Mouse (Mus musculus) MEL (cell line): Measurements from ENCODE around the gene Olfr286. TPM values are rescaled to one million over a fixed set of nuclear protein-coding genes. Genes with fewer than 3 reads are reported as not detected.

Experiments used
- DNase-seq: peaks from one replicate; pipeline ENCODE4 v3.0.0; 2011; ENCODE audit warnings: low read depth, low spot score
- H3K27ac ChIP-seq: 2 replicates; pipeline ENCODE4 v1.5.1; 2012; ENCODE audit warnings: low read depth, mild to moderate bottlenecking, control low read depth, low read length, moderate library complexity; ENCODE audit not compliant: control insufficient read depth
- H3K27me3 ChIP-seq, 2 experiments: fragments of 150-350 bp in 1 of 2; sonication (generic) in 1 of 2; 2 replicates each; pipeline ENCODE4 v1.6.1; 2012; ENCODE audit warnings: low read length in 2 of 2, mild to moderate bottlenecking in 2 of 2, improper control_type of control experiment in 1 of 2, moderate library complexity in 1 of 2; ENCODE audit not compliant: insufficient read depth in 2 of 2, control insufficient read depth in 1 of 2
- H3K36me3 ChIP-seq, 2 experiments: 2 replicates each; pipeline ENCODE4 v1.6.1; 2012 to 2014; ENCODE audit warnings: low read length in 2 of 2, improper control_type of control experiment in 1 of 2, inconsistent platforms in 1 of 2, mild to moderate bottlenecking in 1 of 2; ENCODE audit not compliant: insufficient read depth in 2 of 2, control insufficient read depth in 1 of 2
- H3K4me1 ChIP-seq, 2 experiments: fragments of 150-350 bp in 1 of 2; sonication (generic) in 1 of 2; 2 replicates each; pipeline ENCODE4 v1.6.1; 2012; ENCODE audit warnings: low read length in 2 of 2, improper control_type of control experiment in 1 of 2, mild to moderate bottlenecking in 1 of 2; ENCODE audit not compliant: insufficient read depth in 2 of 2, control insufficient read depth in 1 of 2
- H3K4me3 ChIP-seq, 2 experiments: fragments of 150-350 bp in 1 of 2; sonication (generic) in 1 of 2; 2 replicates each; pipeline ENCODE4 v1.5.1; 2012; ENCODE audit warnings: low read depth in 2 of 2, low read length in 2 of 2, mild to moderate bottlenecking in 2 of 2, moderate library complexity in 2 of 2, control low read depth in 1 of 2, improper control_type of control experiment in 1 of 2; ENCODE audit not compliant: control insufficient read depth in 1 of 2, insufficient read depth in 1 of 2
- H3K79me2 ChIP-seq: 2 replicates; pipeline ENCODE4 v1.6.1; 2012; ENCODE audit warnings: mild to moderate bottlenecking, low read length, moderate library complexity; ENCODE audit not compliant: control insufficient read depth, poor library complexity, insufficient read depth
- H3K9ac ChIP-seq: 2 replicates; pipeline ENCODE4 v1.6.1; 2012; ENCODE audit warnings: low read depth, mild to moderate bottlenecking, control low read depth, low read length, moderate library complexity; ENCODE audit not compliant: control insufficient read depth, poor library complexity, severe bottlenecking
- H3K9me3 ChIP-seq: fragments of 150-350 bp; sonication (generic); replicated peaks from 2 replicates; pipeline ENCODE4 v1.6.1; 2012; ENCODE audit warnings: mild to moderate bottlenecking, low read length, improper control_type of control experiment, moderate library complexity; ENCODE audit not compliant: insufficient read depth
- BHLHE40 ChIP-seq: IDR thresholded peaks from 2 replicates; pipeline ENCODE4 v1.6.1; 2012; ENCODE audit warnings: low read depth, mild to moderate bottlenecking, inconsistent platforms, low read length, improper control_type of control experiment, borderline replicate concordance
- CHD1 ChIP-seq: IDR thresholded peaks from 2 replicates; pipeline ENCODE4 v1.6.1; 2012; ENCODE audit warnings: low read depth, mild to moderate bottlenecking, inconsistent platforms, low read length, improper control_type of control experiment
- CHD2 ChIP-seq: IDR thresholded peaks from 2 replicates; pipeline ENCODE4 v1.6.1; 2011; ENCODE audit warnings: low read length, improper control_type of control experiment
- E2F4 ChIP-seq: IDR thresholded peaks from 2 replicates; pipeline ENCODE4 v1.6.1; 2011; ENCODE audit warnings: low read depth, low read length, improper control_type of control experiment, borderline replicate concordance
- EP300 ChIP-seq, 2 experiments: IDR thresholded peaks; 2 replicates each; pipeline ENCODE4 v1.6.1; 2011; ENCODE audit warnings: improper control_type of control experiment in 2 of 2, low read length in 2 of 2, low read depth in 1 of 2, mild to moderate bottlenecking in 1 of 2
- GATA1 ChIP-seq: IDR thresholded peaks from 2 replicates; pipeline ENCODE4 v1.6.1; 2011; ENCODE audit warnings: low read depth, low read length, improper control_type of control experiment
- HCFC1 ChIP-seq: IDR thresholded peaks from 2 replicates; pipeline ENCODE4 v1.6.1; 2012; ENCODE audit warnings: low read depth, mild to moderate bottlenecking, inconsistent platforms, low read length, improper control_type of control experiment, moderate library complexity
- KAT2A ChIP-seq: conservative IDR thresholded peaks from 2 replicates; pipeline ENCODE4 v1.6.1; 2012; ENCODE audit warnings: low read depth, low read length, improper control_type of control experiment, inconsistent platforms
- MAFK ChIP-seq: IDR thresholded peaks from 2 replicates; pipeline ENCODE4 v1.6.1; 2011; ENCODE audit warnings: low read depth, mild to moderate bottlenecking, low read length, improper control_type of control experiment, borderline replicate concordance
- MAZ ChIP-seq: IDR thresholded peaks from 2 replicates; pipeline ENCODE4 v1.6.1; 2012; ENCODE audit warnings: low read depth, mild to moderate bottlenecking, inconsistent platforms, low read length, improper control_type of control experiment
- MEF2A ChIP-seq: IDR thresholded peaks from 2 replicates; pipeline ENCODE4 v1.6.1; 2014; ENCODE audit warnings: low read depth, mild to moderate bottlenecking, inconsistent platforms, low read length, improper control_type of control experiment; ENCODE audit not compliant: poor library complexity, insufficient replicate concordance, severe bottlenecking; ENCODE audit errors: extremely low read depth
- MXI1 ChIP-seq: IDR thresholded peaks from 2 replicates; pipeline ENCODE4 v1.6.1; 2011; ENCODE audit warnings: mild to moderate bottlenecking, low read depth, low read length, improper control_type of control experiment
- NRF1 ChIP-seq: IDR thresholded peaks from 2 replicates; pipeline ENCODE4 v1.6.1; 2014; ENCODE audit warnings: low read depth, mild to moderate bottlenecking, inconsistent platforms, low read length, improper control_type of control experiment, moderate library complexity; ENCODE audit not compliant: poor library complexity, insufficient read depth, severe bottlenecking
- POLR2AphosphoS2 ChIP-seq: IDR thresholded peaks from 2 replicates; pipeline ENCODE4 v1.6.1; 2011; ENCODE audit warnings: low read length, improper control_type of control experiment
- RCOR1 ChIP-seq: IDR thresholded peaks from 2 replicates; pipeline ENCODE4 v1.6.1; 2012; ENCODE audit warnings: low read depth, mild to moderate bottlenecking, inconsistent platforms, low read length, improper control_type of control experiment
- SMC3 ChIP-seq: IDR thresholded peaks from 2 replicates; pipeline ENCODE4 v1.6.1; 2011; ENCODE audit warnings: low read depth, low read length, improper control_type of control experiment
- TAL1 ChIP-seq: IDR thresholded peaks from 2 replicates; pipeline ENCODE4 v1.6.1; 2012; ENCODE audit warnings: mild to moderate bottlenecking, inconsistent platforms, low read length, moderate library complexity, mixed read lengths
- TCF12 ChIP-seq: IDR thresholded peaks from 2 replicates; pipeline ENCODE4 v1.6.1; 2014; ENCODE audit warnings: low read depth, mild to moderate bottlenecking, inconsistent platforms, low read length, improper control_type of control experiment, moderate library complexity
- UBTF ChIP-seq: IDR thresholded peaks from 2 replicates; pipeline ENCODE4 v1.6.1; 2012; ENCODE audit warnings: low read depth, mild to moderate bottlenecking, inconsistent platforms, low read length, improper control_type of control experiment, moderate library complexity, borderline replicate concordance; ENCODE audit not compliant: insufficient read depth
- ZKSCAN1 ChIP-seq: IDR thresholded peaks from 2 replicates; pipeline ENCODE4 v1.6.1; 2012; ENCODE audit warnings: low read depth, mild to moderate bottlenecking, inconsistent platforms, low read length, improper control_type of control experiment, moderate library complexity
- polyA plus RNA-seq, 2 experiments: library from polyadenylated mRNA; stranded (reverse) in 1 of 2; unstranded in 1 of 2; fragments of >175 nt in 1 of 2; fragments of >200 nt in 1 of 2; gene quantifications; 2 replicates each; pipeline versions ENCODE4 v1.2.1 to v1.2.4; 2012; ENCODE audit warnings: low replicate concordance in 2 of 2, low read depth in 1 of 2; ENCODE audit not compliant: insufficient read length in 2 of 2, insufficient read depth in 1 of 2, missing spikeins in 1 of 2
- total RNA-seq: library from RNA; depleted of rRNA; stranded (reverse); fragments of 300-350 nt; gene quantifications from 2 replicates; pipeline ENCODE4 v1.2.3, GENCODE M21; 2012; rRNA removed

Gene Olfr286
- total RNA-seq (not detected in 2 replicates), polyA plus RNA-seq (under 1 TPM in 1 of 2 experiments, not detected in 1; 0.04 TPM)

- Histone ChIP-seq H3K9me3 (no peaks in the 10 kb centered on the region), H3K4me3 (no peak within 1 kb of the TSS), H3K27me3 (peaks cover 13 to 18% of the 10 kb centered on the region in 2 experiments), H3K79me2 (no peaks in the 10 kb centered on the region), H3K27ac (no peak within 1 kb of the TSS), H3K36me3 (no peaks in the 10 kb centered on the region), H3K4me1 (no peaks in the 10 kb centered on the region), H3K9ac (no peak within 1 kb of the TSS)
- DNase-seq, result no peak
- TF ChIP-seq KAT2A (no peak), UBTF (no peak), POLR2AphosphoS2 (no peak), CHD1 (no peak), MAFK (no peak), E2F4 (no peak), GATA1 (no peak), NRF1 (no peak)
These were observed at the start of gene Olfr286 for GRCm38 (mm10) chr15:98234350-98234749. Gene Olfr286, minus strand, starts transcription at chr15:98234450.

DNA sequence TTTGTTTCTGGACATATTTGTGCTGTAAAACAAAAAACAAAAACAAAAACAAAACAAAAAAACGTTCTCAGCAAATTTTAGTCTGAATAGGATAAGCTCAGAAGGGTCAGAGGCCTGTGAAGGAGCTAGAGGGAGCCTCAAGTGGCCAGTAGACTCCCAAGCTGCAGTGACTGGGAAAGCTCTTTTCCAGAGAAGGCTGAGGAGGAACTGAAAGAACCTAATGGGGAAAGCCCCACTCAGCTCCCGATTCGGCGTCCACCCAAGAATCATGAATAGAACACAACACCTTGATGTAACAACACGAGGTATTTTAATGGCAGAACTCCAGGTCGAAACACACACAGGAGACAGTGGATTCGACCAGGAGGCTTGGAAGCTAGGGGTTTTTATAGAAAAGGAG is 23.5 kb upstream of the Olfr286 start:
- H3K9me3 ChIP-seq, result no peaks in the 10 kb centered on the region
- no peak overlapping the region for H3K27ac ChIP-seq
- H3K4me3 ChIP-seq, result no peak overlapping the region
- TF ChIP-seq E2F4 (no peak), TAL1 (no peak), SMC3 (no peak)
- H3K36me3 ChIP-seq, result no peaks in the 10 kb centered on the region
- no peaks in the 10 kb centered on the region for H3K4me1 ChIP-seq
- no peaks in the 10 kb centered on the region for H3K79me2 ChIP-seq
- no peak overlapping the region for H3K9ac ChIP-seq
- peaks cover 9 to 11% of the 10 kb centered on the region in 2 experiments for H3K27me3 ChIP-seq
- no peak for DNase-seq

DNA sequence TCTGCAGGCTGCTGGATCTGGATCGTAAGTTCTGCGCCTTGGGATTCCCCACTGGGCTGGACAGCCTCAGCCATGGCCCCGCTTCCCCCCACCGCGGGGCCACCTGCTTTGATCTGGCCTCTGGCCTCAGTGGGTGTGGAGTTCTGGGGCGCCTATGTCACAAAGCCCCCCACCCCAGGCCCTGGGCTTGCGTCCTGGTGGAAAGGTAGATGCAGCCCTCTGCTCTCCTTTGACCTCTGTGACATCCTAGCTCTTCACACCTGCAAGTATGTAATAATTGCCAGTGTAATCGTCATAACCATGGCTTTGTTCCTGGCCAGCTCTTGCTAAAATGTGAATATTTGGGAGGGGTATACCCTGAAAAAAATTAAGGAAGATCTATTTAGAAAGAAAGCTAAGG is 22.9 kb upstream of the Olfr286 start, which contains the start of gene H1fnt:
Gene H1fnt, minus strand, starts transcription at position 101 of the 400 bp plus-strand sequence.
- DNase-seq, result no peak
- Histone ChIP-seq H3K27me3 (peaks cover 9 to 11% of the 10 kb centered on the region in 2 experiments), H3K4me1 (no peaks in the 10 kb centered on the region), H3K9ac (no peak within 1 kb of the TSS), H3K36me3 (no peaks in the 10 kb centered on the region), H3K4me3 (no peak within 1 kb of the TSS), H3K27ac (no peak within 1 kb of the TSS), H3K79me2 (no peaks in the 10 kb centered on the region), H3K9me3 (no peaks in the 10 kb centered on the region)
- TF ChIP-seq UBTF (no peak), CHD2 (no peak), MAZ (no peak), BHLHE40 (no peak), HCFC1 (no peak), MXI1 (no peak), ZKSCAN1 (no peak), MEF2A (no peak), TCF12 (no peak), RCOR1 (no peak), EP300 (IDR thresholded peaks at IDR 0.05; ENCODE audit: low read depth in 1 of 2, low read length in 2 of 2) (no peak)
